Mouse (Mus musculus) embryo, embryonic 10.5 days (tissue): Measurements from ENCODE around the gene Tnfrsf18.

Experiments used
- DNase-seq: peaks from one replicate; pipeline ENCODE4 v3.0.0-alpha.2; 2015; ENCODE audit warnings: low spot score

Tnfrsf18 gene

DNA sequence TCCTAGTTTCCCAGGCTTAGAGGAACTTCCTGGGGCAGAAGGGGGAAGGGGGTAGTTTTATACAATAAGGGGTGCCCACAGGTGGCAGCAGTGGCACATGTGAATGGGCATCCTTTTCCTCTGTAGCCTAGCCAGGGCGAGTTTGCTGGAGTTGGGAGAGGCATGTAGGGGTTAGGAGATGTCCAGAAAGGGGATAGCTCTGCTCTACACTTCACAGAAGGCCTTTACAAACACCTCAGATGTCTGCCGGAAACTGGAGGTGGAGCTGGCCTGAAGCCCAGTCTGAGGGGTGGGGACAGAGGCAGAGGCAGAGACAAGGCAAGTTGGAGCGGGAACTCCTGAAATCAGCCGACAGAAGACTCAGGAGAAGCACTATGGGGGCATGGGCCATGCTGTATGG lies at the start of gene Tnfrsf18:
Gene Tnfrsf18, plus strand, starts transcription at position 152 of the 400 bp plus-strand sequence.
- no peak for DNase-seq

DNA sequence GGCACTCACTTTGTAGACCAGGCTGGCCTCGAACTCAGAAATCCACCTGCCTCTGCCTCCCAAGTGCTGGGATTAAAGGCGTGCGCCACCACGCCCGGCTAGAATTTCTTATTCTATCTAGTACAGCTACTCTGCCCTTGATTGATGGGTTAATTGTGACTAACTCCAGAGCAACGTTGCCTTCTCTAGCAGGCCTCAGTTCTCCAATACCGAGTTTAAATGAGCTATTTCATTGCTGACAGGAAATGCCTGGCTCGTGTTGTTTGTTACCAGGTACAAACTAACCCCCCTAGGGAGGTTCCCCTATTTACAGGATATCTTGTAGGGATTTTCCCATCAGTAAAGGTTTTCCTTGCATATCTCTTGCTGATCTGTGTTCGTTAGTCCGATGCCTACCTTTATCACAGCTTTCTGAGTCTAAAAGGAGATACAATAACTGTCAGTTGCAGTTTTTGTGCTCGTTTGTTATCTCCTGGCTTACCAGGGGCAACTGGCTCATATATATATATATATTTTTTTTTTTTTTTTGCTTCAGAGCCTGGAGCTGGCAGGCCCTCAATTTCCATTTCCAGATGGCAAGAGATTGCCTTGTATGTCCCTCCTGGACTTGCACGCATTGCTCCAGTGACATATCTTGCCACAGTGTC lies 44.4 kb upstream of the Tnfrsf18 start:
- no peak for DNase-seq

DNA sequence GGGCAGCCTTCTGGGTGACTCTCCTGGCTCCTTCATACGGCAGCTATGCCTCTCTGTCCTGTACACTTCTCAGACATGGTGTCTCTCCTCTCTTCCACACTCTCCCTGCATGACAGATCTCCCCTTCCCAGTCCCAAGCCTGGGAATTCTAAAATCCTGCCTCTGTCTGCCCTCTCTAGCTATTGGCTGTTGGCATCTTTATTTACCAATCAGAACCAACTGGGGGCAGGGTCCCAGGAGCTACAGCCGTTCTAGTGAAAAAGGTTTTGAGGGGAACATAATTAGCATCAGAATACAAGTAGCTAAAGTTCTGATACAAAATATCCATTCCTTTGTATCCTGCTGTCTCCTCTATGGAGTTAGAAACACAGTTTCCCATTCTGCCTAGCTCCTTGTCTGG lies 42.2 kb upstream of the Tnfrsf18 start:
- no peak for DNase-seq

DNA sequence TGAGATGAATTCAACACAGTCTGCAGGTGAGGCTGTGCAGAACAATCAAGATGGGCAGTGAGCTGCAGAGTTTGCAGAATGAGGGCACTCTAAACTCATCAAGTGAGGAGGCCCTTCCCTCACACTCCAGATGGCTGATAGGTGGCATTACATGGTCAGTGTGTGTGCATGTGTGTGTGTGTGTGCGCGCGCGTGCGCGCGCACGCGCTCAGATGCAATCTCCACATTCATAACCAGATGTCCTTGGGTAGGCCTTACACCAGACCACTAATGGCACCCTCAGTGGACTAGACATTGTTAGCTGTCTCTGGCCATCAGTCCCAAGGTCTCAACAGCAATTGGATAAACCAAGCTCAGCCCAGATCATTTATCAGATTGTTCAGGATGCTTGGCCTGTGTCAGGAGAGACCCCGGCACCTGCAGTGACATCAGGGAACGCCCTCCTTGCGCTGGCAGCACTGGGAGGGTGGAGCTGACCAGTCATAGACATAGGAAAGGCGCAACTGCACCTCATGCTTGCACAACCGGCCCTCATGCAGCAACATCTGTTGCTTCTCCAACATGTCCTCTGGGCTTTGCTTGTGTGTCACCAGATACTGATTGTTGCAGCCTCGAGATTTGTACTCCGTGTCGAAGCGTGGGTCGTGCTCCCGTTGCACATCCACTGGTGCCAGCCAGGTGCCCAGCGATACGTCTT lies 34.6 kb upstream of the Tnfrsf18 start:
- no peak for DNase-seq

DNA sequence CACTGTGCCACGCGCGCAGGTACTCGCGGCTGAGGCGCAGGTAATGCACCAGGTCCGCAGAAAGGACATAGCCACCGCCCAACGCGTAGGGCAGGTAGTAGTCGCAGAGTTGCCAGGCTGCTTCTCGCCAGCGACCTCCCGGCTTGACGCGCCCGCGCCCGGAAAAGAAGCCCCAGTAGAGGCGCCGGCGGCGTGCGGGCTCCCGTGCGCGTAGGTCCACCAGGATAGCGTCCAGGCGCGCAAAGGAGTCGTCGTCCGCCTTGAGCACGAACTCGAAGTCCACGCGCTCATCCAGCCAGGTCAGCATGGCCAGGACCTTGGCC lies 34.1 kb upstream of the Tnfrsf18 start:
- DNase-seq: no peak

DNA sequence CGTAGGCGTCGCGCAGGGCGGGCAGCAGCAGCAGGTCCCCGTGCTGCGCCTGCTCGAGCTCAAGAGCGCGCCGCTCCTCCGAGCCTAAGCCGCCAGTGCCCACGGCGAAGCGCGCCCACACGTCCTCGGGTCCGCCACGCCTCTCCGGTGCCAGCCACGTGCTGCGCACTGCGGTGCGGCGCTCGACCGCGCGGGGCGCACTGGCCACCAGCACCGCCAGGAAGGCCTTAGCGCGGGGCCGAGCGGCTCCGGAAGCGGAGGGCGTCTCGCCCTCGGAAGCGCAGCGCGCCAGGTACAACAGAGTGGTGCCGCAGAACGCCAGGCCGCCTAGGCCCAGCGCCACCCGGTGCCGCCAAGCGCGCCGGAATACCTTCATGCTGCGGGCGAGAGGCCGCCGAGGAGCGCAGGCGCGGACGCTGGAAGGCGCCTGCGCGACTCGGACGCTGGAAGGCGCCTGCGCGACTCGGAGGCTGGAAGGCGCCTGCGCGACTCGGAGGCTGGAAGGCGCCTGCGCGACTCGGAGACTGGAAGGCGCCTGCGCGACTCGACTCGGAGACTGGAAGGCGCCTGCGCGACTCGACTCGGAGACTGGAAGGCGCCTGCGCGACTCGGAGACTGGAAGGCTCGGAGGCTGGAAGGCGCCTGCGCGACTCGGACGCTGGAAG lies 33.6 kb upstream of the Tnfrsf18 start, which contains the start of the genes B3galt6 and Sdf4:
Gene B3galt6, minus strand, starts transcription at position 409 of the 665 bp plus-strand sequence.
Gene Sdf4, plus strand, starts transcription at position 632 of the 665 bp plus-strand sequence.
- peak; percentile 79 for DNase-seq

DNA sequence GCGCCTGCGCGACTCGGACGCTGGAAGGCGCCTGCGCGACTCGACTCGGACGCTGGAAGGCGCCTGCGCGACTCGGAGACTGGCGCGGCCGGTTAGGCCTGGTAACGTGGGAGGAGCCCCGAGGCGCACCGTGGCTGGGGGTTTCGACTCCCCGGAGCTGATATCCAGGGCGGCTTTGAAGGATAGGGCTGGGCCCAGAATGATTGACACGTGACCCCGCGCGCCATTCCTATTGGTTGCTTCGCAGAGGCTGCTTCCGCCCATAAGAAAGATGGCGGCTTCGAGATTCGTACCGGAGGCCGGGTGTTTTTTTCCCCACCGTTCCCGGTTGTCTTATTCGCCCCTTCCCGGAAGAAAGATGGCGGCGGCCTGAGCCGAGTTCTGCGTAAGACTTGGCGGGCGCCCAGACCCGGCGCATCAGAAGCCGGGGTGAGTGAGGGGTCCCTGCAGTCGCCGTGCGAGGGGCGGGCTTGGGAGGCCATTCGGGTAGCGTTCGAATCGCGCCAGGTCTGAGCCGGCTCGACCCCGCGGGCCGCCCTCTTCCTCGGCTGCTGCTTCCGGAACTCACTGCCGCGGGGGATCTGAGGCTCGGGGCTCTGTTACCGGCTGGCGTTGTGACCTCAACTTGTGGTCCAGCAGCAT lies 32.9 kb upstream of the Tnfrsf18 start:
- DNase-seq: peak; percentile 97

DNA sequence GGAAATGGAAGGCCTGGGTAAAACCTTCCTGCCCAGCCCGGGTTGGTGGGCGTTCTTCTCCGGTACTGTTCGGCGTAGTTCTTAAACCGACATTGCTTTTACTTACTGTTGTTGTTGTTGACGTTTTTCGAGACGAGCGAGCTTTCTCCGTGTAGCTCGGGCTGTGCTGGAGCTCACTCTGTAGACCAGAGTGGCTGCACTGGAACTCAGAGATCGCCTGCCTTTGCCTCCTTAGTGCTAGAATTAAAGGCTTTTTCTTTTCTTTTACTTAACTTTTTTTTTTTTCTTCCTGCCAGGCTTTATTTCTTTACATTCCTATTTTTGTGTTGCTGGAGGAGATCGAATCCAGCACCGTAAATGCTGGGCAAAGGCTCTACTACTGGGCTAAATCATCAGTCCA lies 32.4 kb upstream of the Tnfrsf18 start:
- DNase-seq: no peak

DNA sequence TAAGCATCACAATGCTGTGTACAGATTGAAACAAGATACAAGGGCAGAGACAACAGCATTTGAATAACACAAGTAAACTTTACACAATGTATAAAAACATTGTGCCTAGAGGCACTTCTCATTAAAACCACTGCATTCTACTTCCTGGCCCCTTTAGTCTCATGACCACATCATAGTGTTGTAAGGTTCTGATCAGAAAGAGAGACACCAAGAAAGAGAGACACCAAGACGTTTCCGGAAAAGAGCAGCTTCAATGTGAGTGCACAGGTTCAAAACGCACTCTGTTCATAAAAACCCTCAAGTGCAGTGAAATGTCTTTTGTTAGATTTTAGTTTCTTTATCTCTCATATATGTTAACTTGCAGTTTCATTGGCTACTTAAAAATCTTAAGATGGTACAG lies 21.9 kb upstream of the Tnfrsf18 start:
- DNase-seq: no peak

DNA sequence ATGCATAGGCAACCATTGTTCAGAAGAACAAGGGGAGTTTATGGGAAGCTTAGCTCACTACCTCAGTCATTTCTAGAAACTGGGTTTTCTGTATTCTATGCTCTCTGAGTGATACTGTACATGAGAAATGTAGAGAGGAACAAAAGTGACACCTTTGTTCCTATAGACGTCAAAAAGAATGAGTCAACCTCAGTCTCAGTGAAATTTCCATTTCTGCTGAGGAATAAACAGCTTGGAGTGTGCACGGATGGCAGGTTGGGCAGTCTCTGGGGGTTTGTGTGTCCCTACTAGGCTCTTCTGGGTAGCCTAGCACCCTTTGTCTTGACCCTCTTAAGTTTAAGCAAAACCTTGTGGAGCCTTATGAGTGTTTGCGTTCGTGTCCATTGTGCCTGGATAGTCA lies 17.6 kb upstream of the Tnfrsf18 start:
- no peak for DNase-seq

DNA sequence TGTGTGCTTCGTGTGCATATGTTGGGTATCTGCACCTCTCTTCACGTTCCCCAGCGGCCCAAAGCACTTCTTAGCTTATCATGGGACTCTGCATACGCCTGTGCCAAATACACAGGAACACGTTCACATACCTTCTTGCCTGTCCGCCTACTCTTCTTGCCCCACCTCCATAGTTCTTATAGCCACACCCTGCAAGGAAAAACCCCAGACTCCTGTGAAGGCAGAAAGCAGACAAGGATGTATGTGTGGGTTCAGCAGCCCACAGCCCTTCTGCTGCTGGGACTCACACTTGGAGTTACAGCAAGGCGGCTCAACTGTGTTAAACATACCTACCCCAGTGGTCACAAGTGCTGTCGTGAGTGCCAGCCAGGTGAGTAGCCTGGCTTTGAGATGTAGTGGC lies 12.3 kb upstream of the Tnfrsf18 start, which contains the start of gene Tnfrsf4:
Gene Tnfrsf4, plus strand, starts transcription at position 207 of the 400 bp plus-strand sequence.
- no peak for DNase-seq

DNA sequence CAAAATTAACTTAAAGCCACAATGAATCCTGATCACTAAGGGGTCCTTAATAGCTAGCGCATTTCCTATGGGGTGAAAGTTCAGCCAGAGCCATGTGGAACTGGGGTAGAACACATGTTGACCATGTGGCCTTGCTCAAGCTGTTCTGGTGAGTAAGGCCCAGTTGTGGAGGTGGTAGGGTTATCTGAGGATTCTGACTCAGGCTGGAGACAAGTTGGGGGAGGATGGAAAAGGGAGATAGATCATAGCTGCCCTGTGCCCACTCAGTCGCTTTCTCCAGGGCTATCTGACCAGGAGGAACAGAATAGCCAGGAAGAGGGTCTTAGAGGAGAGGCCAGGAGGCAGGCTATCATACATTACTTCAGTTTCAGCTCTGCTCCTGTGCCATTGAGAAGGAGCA lies 11.5 kb upstream of the Tnfrsf18 start:
- no peak for DNase-seq

DNA sequence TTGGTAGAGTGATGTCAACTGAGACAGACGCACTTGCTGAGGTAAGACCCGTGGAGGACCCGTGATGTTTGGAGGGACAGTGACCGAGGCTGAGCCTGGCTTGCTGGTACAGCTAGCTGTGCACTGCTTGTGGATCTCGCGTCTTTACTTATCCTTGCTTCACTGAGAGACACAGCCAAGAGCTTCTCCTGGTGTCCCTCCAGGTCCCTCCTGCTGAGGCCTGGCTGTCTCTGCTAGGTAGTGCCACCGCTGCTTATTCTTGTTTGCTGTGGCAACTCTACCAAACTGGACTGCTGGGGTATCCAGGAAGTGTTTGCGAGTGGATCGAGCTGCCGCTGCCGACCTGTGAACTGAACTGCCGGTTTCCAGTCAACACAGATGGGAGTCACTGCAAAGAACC lies 6.2 kb upstream of the Tnfrsf18 start:
- DNase-seq: no peak

DNA sequence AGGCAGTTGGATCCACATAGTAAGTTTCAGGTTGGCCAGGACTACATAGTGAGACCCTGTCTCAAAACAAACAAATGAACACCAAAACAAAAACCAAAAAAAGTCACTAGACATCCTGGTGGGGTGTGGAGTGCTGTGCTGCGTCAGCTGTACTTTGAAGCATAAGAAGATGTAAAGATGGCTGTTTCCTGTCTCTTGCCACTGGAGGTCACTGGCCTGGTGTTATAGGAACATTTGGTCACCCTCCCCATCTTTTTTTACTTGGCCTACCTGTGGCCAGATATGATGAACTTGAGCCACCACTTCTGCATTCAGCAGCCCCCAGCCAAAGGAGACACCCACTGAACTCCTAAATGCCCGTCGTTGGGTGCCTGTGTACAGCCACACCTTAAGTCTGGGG lies 4.6 kb upstream of the Tnfrsf18 start:
- no peak for DNase-seq

DNA sequence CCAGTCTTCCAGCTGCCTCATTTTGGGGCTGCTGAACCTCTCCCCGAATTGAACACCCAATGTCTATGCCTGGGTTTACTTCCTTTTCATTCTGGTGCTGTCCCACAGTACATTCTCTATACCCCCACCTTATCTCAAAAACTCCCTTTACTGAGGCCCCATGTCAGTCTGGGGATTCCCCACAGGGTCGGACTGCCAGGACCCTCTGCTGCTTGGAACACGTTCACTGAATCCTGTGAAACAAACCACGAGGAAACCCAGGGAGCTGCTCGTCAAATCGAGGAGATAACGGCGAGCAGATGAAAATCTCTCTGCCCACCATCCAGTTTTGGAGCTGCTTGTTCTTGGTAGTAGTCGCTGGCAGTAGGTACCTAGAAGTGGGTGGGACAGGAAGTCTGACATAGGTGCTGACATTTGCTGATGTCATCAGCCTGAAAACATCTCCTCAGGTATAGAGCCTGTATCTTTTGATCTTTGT lies 4.0 kb upstream of the Tnfrsf18 start:
- no peak for DNase-seq

DNA sequence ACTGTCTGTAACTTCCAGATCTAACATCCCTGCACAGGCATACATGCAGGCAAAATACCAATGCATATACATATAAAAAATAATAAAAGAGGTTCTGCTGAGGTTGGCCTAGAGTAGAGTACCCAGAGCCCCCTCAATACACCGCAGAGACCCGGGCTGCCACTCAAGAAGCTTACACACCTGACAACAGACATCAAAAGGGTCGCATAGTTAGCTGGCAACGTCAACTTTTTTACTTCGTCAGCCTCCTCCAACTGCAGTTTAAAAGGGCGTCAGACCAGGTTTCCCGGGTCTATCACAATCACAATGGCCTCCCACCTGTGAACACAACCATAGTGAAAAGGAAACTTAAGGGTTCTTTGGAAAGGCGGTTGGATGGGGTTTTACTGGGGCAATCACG lies 2.4 kb upstream of the Tnfrsf18 start:
- no peak for DNase-seq

DNA sequence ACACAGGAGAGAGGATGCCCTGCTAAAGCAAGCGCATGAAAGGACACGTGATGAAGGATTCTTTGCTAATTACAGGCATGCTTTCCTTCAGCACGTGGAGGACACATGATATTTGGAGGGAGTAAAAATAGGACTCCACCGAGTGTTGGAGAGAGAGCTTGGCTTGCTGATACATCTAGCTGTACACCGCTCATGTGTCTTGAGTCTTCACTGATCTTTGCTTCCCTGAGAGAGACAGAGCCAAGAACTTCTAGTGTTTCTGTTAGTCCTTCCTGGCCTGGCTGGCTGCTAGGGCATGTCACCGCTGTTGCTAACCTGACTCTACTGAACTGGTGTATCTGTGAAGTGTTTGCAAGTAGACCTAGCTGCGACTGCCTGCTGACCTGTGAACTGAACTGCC lies 1.8 kb upstream of the Tnfrsf18 start:
- no peak for DNase-seq

DNA sequence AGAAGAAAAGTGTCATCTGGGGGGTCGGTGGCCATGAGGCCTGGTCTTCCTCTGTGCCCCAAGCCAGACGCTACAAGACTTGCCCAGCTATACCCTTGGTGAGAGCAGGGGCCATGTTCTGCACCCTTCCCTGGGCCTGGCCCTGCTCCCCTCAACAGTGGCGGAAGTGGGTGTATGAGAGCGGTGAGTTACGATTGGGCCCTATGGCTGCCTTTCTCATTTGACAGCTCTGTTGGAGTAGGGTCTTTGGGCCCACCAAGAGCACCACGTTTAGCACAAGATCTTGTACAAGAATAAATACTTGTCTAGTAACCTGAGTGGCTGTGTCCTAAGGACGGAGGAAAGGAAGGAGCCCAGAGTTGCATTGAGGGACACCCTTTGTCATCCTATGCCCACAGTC lies 2.6 kb downstream of the Tnfrsf18 start:
- no peak for DNase-seq

DNA sequence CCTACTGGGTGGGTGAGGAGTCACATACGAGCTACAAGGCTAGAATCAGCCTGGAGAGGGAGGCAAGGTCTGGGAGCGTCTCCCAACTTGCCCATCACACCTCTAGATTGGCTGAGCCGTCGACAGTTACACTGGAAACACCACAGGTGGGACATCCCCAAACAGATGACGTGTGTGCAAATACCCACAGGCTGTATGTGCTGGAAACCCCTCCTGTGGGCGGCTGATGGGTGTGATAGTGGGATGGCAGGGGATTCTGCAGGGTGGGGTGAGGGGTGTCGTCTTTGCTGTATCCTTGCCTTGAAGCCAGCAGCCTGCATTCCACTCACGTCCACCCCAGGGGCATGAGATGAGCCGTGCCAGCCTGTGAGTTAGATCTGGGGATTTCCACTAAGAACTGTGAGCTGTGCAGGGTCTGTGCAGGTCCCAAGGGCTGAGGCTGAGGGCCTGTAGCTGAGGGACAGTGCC lies 4.7 kb downstream of the Tnfrsf18 start:
- DNase-seq: no peak

DNA sequence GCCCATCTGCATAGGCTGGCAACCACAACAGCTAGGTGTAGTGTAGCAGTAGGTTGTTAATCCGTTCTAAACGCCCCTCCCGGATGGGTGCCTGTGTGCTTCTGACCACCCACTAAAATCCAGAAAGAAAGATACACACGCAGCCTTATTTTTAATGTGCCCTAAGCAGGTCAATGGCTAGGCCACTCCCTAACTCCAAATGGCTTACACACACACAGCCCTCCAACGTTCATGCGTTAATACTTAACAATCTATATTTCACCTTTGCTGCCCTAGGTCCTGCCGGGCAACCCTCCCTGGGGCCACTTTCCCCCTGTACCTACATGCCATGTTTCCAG lies 5.3 kb downstream of the Tnfrsf18 start:
- DNase-seq: no peak

DNA sequence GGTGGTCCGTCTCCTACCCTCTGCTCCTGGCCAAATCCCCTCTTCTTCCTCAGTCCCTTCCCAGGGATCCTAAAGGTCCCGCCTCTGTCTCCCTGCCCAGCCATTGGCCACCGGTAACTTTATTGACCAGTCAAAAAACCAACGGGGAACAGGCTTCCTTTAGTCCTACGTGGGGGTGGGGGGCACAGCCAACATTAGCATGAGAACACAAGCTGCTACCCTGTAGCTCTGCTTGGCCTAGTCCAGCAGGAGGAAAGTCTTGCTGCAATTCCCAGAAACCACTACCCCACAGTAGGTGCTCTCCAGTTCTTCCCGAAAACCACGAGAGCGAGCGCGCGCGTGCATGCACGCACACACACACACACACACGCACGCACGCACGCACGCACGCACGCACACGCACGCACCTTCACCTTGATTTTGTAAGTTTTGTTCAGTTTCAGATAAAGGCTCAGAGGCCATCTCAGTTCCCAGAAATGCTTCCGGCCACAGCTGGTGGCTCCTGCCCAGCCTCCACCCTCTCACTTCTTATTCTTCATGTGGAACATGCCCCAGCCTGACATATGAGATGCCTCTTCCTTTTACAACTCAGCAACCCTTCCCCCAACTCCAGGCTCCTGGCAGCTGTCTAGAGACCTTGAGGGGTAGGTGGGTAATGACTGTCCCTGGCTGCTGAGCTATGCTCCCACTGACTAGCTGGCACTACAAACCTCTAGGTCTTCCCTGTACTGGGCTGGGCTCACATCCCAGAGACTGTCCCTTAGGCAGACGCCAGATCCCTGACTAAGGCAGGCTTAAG lies 5.8 kb downstream of the Tnfrsf18 start:
- peak; percentile 94 for DNase-seq

DNA sequence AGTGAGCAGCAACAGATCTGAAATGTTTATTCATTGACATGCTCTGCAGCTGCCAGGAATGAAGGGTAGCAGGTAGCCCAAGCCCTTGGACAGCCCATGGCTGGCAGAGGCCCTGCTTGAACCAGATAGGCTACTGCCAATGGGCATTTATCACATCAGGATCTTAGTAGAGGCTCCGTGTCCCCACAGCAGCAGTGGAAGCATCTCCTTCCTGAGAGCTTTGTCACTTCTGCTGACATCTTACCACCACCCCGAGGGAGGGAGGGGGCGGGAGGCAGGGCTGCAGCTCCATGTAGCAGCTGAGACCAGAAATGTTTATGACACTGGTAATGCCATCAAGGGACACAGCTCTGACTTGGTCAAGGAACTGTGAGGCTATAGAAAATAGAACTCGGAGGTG lies 6.9 kb downstream of the Tnfrsf18 start:
- DNase-seq: no peak
